11 mouse cellular contexts compared by ENCODE assay signal in genomic region chr5:77099317-77099996, GRCm38 (mm10). TPM values are rescaled to one million over a fixed set of nuclear protein-coding genes. Genes with fewer than 3 reads are reported as not detected.
DNase-seq lines count a peak whose midpoint lies in the region; ATAC-seq lines count a peak whose summit lies in the region.
"Had no signal": no experiment of that assay in that cellular context is flagged by ENCODE, and none has a peak within 500 bp of the region (broad histone marks: within the 10 kb centered on the region; RNA-seq: fewer than 3 reads in every experiment).

No protein-coding gene starts in this region.

- H3K27me3 ChIP-seq in heart, embryonic 16.5 days (ENCODE audit: control insufficient read depth, insufficient read depth, low read length): no peaks in the 10 kb centered on the region

- intact Hi-C loops in heart, postnatal 36 days (cut with DNase I): no loop called here

- 29% methylated on average over 11 of the region's 11 CpGs for WGBS in heart, embryonic 16.5 days

- H3K9ac ChIP-seq in heart, embryonic 16.5 days (ENCODE audit: low read length): no peak overlapping the region

- H3K4me2 ChIP-seq in heart, embryonic 16.5 days (ENCODE audit: low read depth, low read length): no peak overlapping the region

- H3K4me1 ChIP-seq in heart, embryonic 16.5 days (ENCODE audit: control insufficient read depth, insufficient read depth, low read length): peaks cover 53% of the 10 kb centered on the region

- H3K9me3 ChIP-seq in heart, embryonic 16.5 days (replicated peaks; ENCODE audit: control insufficient read depth, low read length): no peaks in the 10 kb centered on the region

- peaks cover 3% of the 10 kb centered on the region; the same call in 1 of the 2 replicates for H3K36me3 ChIP-seq in heart, embryonic 16.5 days (ENCODE audit: control insufficient read depth, insufficient read depth)

- DNase-seq in heart, adult 18-20 months: peak; percentile 55 to 70
- DNase-seq in heart, postnatal 36 days: no peak
- DNase-seq in embryo, embryonic 10 days (ENCODE audit: low spot score): peak; percentile 71
- DNase-seq in lung, postnatal 4 days: peak; percentile 29 to 45
- DNase-seq in thymus, postnatal 36 days: no peak
- DNase-seq in testis, postnatal 14 days (ENCODE audit: low spot score): no peak
- DNase-seq: gastrocnemius, postnatal 25 days; left cerebral cortex, postnatal 4 days; thymus, postnatal 14 days had no signal

- no peak for ATAC-seq in heart, embryonic 16.5 days (replicated peaks; ENCODE audit: extremely low read depth, insufficient read depth, low FRiP score)
- no peak for ATAC-seq in cerebellum, adult (ENCODE audit: insufficient number of reproducible peaks, low FRiP score, low TSS enrichment)

- H3K4me3 ChIP-seq in heart, embryonic 16.5 days (ENCODE audit: low read length): no peak overlapping the region

- peak overlapping the region; percentile 3; the same call in 1 of the 2 replicates for H3K27ac ChIP-seq in heart, embryonic 16.5 days (ENCODE audit: low read length)

RNA-seq across cellular contexts. Expression of gene Hopx, which starts 15.5 kb away (rescaled TPM):
- total RNA-seq in heart, adult 18-20 months (2021): 100 to 1,000 TPM; 417 to 443 TPM
- 100 to 1,000 TPM; 405 to 444 TPM for total RNA-seq in heart, postnatal 36 days (2021)
- polyA plus RNA-seq in heart, embryonic 16.5 days (2015; fragmentation: Nextera tagmentation; extraction: Ambion mirVana): 16.7 and 21.9 TPM in 2 replicates

Comparison
In these comparisons a context has a peak if more than half of its experiments do, and no peak if none do; other contexts are left out.
1. DNase-seq: peak in heart, adult 18-20 months (2 of 2), embryo, embryonic 10 days (single experiment) and lung, postnatal 4 days (2 of 2); none in heart, postnatal 36 days (0 of 2), thymus, postnatal 36 days (0 of 2) and testis, postnatal 14 days (single experiment).